Mouse (Mus musculus) intestine, embryonic 16.5 days (tissue): ENCODE results near the gene Gm11214. TPM values are rescaled to one million over a fixed set of nuclear protein-coding genes. Genes with fewer than 3 reads are reported as not detected.

ENCODE experiments used
- ATAC-seq: fragments of 200-750 bp; cut with Nextera tagmentation; 2 replicates; pipeline ENCODE4 v1.8.0; 2017; ENCODE audit warnings: moderate TSS enrichment, moderate library complexity
- H3K27ac ChIP-seq: fragments of 300-500 bp; sonication (generic); 2 replicates; pipeline ENCODE4 v1.5.1; 2014; ENCODE audit warnings: mild to moderate bottlenecking, low read length
- H3K27me3 ChIP-seq: fragments of 300-500 bp; sonication (generic); replicated peaks from 2 replicates; pipeline ENCODE4 v1.6.1; 2014; ENCODE audit warnings: low read length, control low read depth, mixed read lengths; ENCODE audit not compliant: control insufficient read depth, insufficient read depth
- H3K36me3 ChIP-seq: fragments of 300-500 bp; sonication (generic); 2 replicates; pipeline ENCODE4 v1.6.1; 2014; ENCODE audit warnings: low read length, control low read depth; ENCODE audit not compliant: control insufficient read depth, insufficient read depth
- H3K4me1 ChIP-seq: fragments of 300-500 bp; sonication (generic); 2 replicates; pipeline ENCODE4 v1.6.1; 2014; ENCODE audit warnings: low read length, control low read depth, mixed read lengths; ENCODE audit not compliant: control insufficient read depth, insufficient read depth
- H3K4me2 ChIP-seq: fragments of 300-500 bp; sonication (generic); 2 replicates; pipeline ENCODE4 v1.6.1; 2014; ENCODE audit warnings: low read depth, low read length, control low read depth
- H3K4me3 ChIP-seq: fragments of 300-500 bp; sonication (generic); 2 replicates; pipeline ENCODE4 v1.5.1; 2014; ENCODE audit warnings: mild to moderate bottlenecking, low read length
- H3K9ac ChIP-seq: fragments of 300-500 bp; sonication (generic); 2 replicates; pipeline ENCODE4 v1.6.1; 2014; ENCODE audit warnings: low read depth, low read length
- H3K9me3 ChIP-seq: fragments of 300-500 bp; sonication (generic); 2 replicates; pipeline ENCODE4 v1.6.1; 2016; ENCODE audit warnings: low read length, control low read depth; ENCODE audit not compliant: control insufficient read depth
- WGBS: fragments of 180-500 bp; shearing (Covaris S2); extraction: QIAGEN DNeasy Blood & Tissue Kit; methylation state at CpG from one replicate; pipeline ENCODE4 v1.1.7; 2014; 5-methylcytosine and 5-hydroxymethylcytosine counted together
- polyA plus RNA-seq: library from polyadenylated mRNA; unstranded; fragments of >200 nt; fragmentation: Nextera tagmentation; extraction: Ambion mirVana; gene quantifications from 2 replicates; pipeline ENCODE4 v1.2.1, GENCODE M21; 2015

The Gm11214 gene
- polyA plus RNA-seq, 1 experiment from 2014 or later, result not detected

GRCm38 (mm10) chr4:63633181-63633580, 30.0 kb downstream of the Gm11214 start:
- ATAC-seq, result no peak

GRCm38 (mm10) chr4:63627111-63627510, 36.1 kb downstream of the Gm11214 start:
- 78% methylated on average over 8 of the region's 8 CpGs for WGBS
- H3K4me3 ChIP-seq, result no peak overlapping the region
- H3K36me3 ChIP-seq, result no peaks in the 10 kb centered on the region
- H3K27me3 ChIP-seq, result no peaks in the 10 kb centered on the region
- H3K9ac ChIP-seq, result no peak overlapping the region
- H3K9me3 ChIP-seq, result no peaks in the 10 kb centered on the region
- no peak for ATAC-seq
- H3K4me2 ChIP-seq, result no peak overlapping the region
- H3K4me1 ChIP-seq, result no peaks in the 10 kb centered on the region
- H3K27ac ChIP-seq, result no peak overlapping the region

More at GRCm38 (mm10) chr4:63633181-63633580, 30.0 kb downstream of the Gm11214 start:
- no peaks in the 10 kb centered on the region for H3K36me3 ChIP-seq
- WGBS, result 88% methylated on average over 2 of the region's 2 CpGs
- H3K9me3 ChIP-seq, result no peaks in the 10 kb centered on the region
- H3K4me2 ChIP-seq, result no peak overlapping the region
- H3K27ac ChIP-seq, result no peak overlapping the region
- no peak overlapping the region for H3K9ac ChIP-seq
- H3K4me1 ChIP-seq, result no peaks in the 10 kb centered on the region
- no peaks in the 10 kb centered on the region for H3K27me3 ChIP-seq
- H3K4me3 ChIP-seq, result no peak overlapping the region

GRCm38 (mm10) chr4:63625563-63626080, 37.6 kb downstream of the Gm11214 start:
- Histone ChIP-seq H3K27ac (peak overlapping the region; percentile 60; the same call in 1 of the 2 replicates), H3K4me3 (no peak overlapping the region), H3K9ac (no peak overlapping the region), H3K4me2 (no peak overlapping the region), H3K36me3 (no peaks in the 10 kb centered on the region), H3K27me3 (no peaks in the 10 kb centered on the region), H3K4me1 (no peaks in the 10 kb centered on the region), H3K9me3 (no peaks in the 10 kb centered on the region)
- peak; percentile 98 for ATAC-seq
- WGBS, result 31% methylated on average over 3 of the region's 3 CpGs

- 62% methylated on average over 5 of the region's 5 CpGs for WGBS
- no peak within 1 kb of the TSS for H3K9ac ChIP-seq
- H3K27me3 ChIP-seq, result no peaks in the 10 kb centered on the region
- no peak within 1 kb of the TSS for H3K27ac ChIP-seq
- H3K4me1 ChIP-seq, result no peaks in the 10 kb centered on the region
- H3K36me3 ChIP-seq, result no peaks in the 10 kb centered on the region
- ATAC-seq, result no peak
- no peak within 1 kb of the TSS for H3K4me2 ChIP-seq
- no peak within 1 kb of the TSS for H3K4me3 ChIP-seq
- no peaks in the 10 kb centered on the region for H3K9me3 ChIP-seq
These were observed 40.8 kb downstream of the Gm11214 start, which contains the start of gene Tex48 for GRCm38 (mm10) chr4:63622378-63622835. TSS of gene Tex48 (minus strand) at chr4:63622428.

GRCm38 (mm10) chr4:63621861-63622260, 41.3 kb downstream of the Gm11214 start:
- H3K27ac ChIP-seq, result no peak overlapping the region
- H3K4me1 ChIP-seq, result no peaks in the 10 kb centered on the region
- H3K4me2 ChIP-seq, result no peak overlapping the region
- H3K36me3 ChIP-seq, result no peaks in the 10 kb centered on the region
- no peak overlapping the region for H3K4me3 ChIP-seq
- 78% methylated on average over 2 of the region's 2 CpGs for WGBS
- no peaks in the 10 kb centered on the region for H3K27me3 ChIP-seq
- ATAC-seq, result no peak
- H3K9me3 ChIP-seq, result no peaks in the 10 kb centered on the region
- no peak overlapping the region for H3K9ac ChIP-seq

Other genes starting within 250 kb of the Gm11214 start
- 2.9 and 3.0 TPM in 2 replicates for gene Whrn, start 167.4 kb downstream of the Gm11214 start, polyA plus RNA-seq
- gene Atp6v1g1, start 118.6 kb downstream of the Gm11214 start, polyA plus RNA-seq, result 335 TPM in 2 replicates
- gene Tmem268, start 104.6 kb downstream of the Gm11214 start, polyA plus RNA-seq, result 15.9 and 18.6 TPM in 2 replicates
- not detected in 2 replicates for gene Gm11213, start 58.1 kb downstream of the Gm11214 start, polyA plus RNA-seq
- not detected in 2 replicates for gene Tex48, start 41.0 kb downstream of the Gm11214 start, polyA plus RNA-seq
- gene Tnfsf15, start 81.7 kb upstream of the Gm11214 start, polyA plus RNA-seq, result 0.16 and 0.18 TPM in 2 replicates
- 0.04 TPM in 2 replicates for gene Tnfsf8, start 198.0 kb upstream of the Gm11214 start, polyA plus RNA-seq